Mouse (Mus musculus) stomach, postnatal 0 days (tissue): ENCODE measurements around the gene Trdmt1. TPM values are rescaled to one million over a fixed set of nuclear protein-coding genes. Genes with fewer than 3 reads are reported as not detected.

Experiments used
- ATAC-seq: fragments of 200-750 bp; cut with Nextera tagmentation; 2 replicates; pipeline ENCODE4 v1.8.0; 2017; ENCODE audit not compliant: low FRiP score, low TSS enrichment
- DNase-seq: peaks from one replicate; pipeline ENCODE4 v3.0.0-alpha.2; 2016; ENCODE audit warnings: low spot score
- H3K27ac ChIP-seq: fragments of 300-500 bp; sonication (generic); replicated peaks from 2 replicates; pipeline ENCODE4 v1.5.1; 2014; ENCODE audit warnings: mild to moderate bottlenecking, control low read depth
- H3K27me3 ChIP-seq: fragments of 300-500 bp; sonication (generic); 2 replicates; pipeline ENCODE4 v1.6.1; 2014; ENCODE audit warnings: low read length; ENCODE audit not compliant: control insufficient read depth, insufficient read depth
- H3K36me3 ChIP-seq: fragments of 300-500 bp; sonication (generic); 2 replicates; pipeline ENCODE4 v1.6.1; 2014; ENCODE audit warnings: low read length, mixed read lengths; ENCODE audit not compliant: control insufficient read depth, insufficient read depth
- H3K4me1 ChIP-seq: fragments of 300-500 bp; sonication (generic); replicated peaks from 2 replicates; pipeline ENCODE4 v1.6.1; 2014; ENCODE audit warnings: antibody characterized with exemption; ENCODE audit not compliant: control insufficient read depth, insufficient read depth
- H3K4me2 ChIP-seq: fragments of 300-500 bp; sonication (generic); replicated peaks from 2 replicates; pipeline ENCODE4 v1.6.1; 2014; ENCODE audit warnings: low read depth, mild to moderate bottlenecking, control low read depth, moderate library complexity
- H3K4me3 ChIP-seq: fragments of 300-500 bp; sonication (generic); 2 replicates; pipeline ENCODE4 v1.5.1; 2014; ENCODE audit warnings: low read depth, low read length, control low read depth
- H3K9ac ChIP-seq: fragments of 300-500 bp; sonication (generic); 2 replicates; pipeline ENCODE4 v1.6.1; 2014; ENCODE audit warnings: mild to moderate bottlenecking, low read length, control low read depth, mixed read lengths
- H3K9me3 ChIP-seq: fragments of 300-500 bp; sonication (generic); 2 replicates; pipeline ENCODE4 v1.6.1; 2016; ENCODE audit warnings: low read length; ENCODE audit not compliant: control insufficient read depth
- CTCF ChIP-seq: IDR thresholded peaks from 2 replicates; pipeline ENCODE4 v1.5.1; 2016; ENCODE audit warnings: antibody characterized with exemption, low read depth, mild to moderate bottlenecking, moderate library complexity
- EP300 ChIP-seq: optimal IDR thresholded peaks from 2 replicates; pipeline ENCODE3; 2016; ENCODE audit warnings: antibody characterized with exemption
- WGBS: fragments of 180-500 bp; shearing (Covaris S2); extraction: QIAGEN DNeasy Blood & Tissue Kit; methylation state at CpG from one replicate; pipeline ENCODE4 v1.1.7; 2014; 5-methylcytosine and 5-hydroxymethylcytosine counted together
- polyA plus RNA-seq: library from polyadenylated mRNA; unstranded; fragments of >200 nt; fragmentation: Nextera tagmentation; extraction: Ambion mirVana; gene quantifications from 2 replicates; pipeline ENCODE4 v1.2.1, GENCODE M21; 2015

Gene Trdmt1
- polyA plus RNA-seq, 1 experiment from 2014 or later, result 6.9 TPM

GRCm38 (mm10) chr2:13553966-13554365 lies 9.5 kb upstream of the Trdmt1 start:
- Histone ChIP-seq H3K27me3 (no peaks in the 10 kb centered on the region), H3K27ac (no peak overlapping the region), H3K9me3 (no peaks in the 10 kb centered on the region), H3K9ac (no peak overlapping the region), H3K4me1 (no peaks in the 10 kb centered on the region), H3K36me3 (no peaks in the 10 kb centered on the region), H3K4me2 (no peak overlapping the region), H3K4me3 (no peak overlapping the region)
- TF ChIP-seq CTCF (no peak), EP300 (no peak)
- ATAC-seq (no peak), DNase-seq (no peak)
- WGBS, result 36% methylated on average over 2 of the region's 2 CpGs

GRCm38 (mm10) chr2:13548749-13549148 lies 4.3 kb upstream of the Trdmt1 start:
- TF ChIP-seq EP300, result no peak
- no peak for TF ChIP-seq CTCF
- H3K36me3 ChIP-seq, result no peaks in the 10 kb centered on the region
- no peaks in the 10 kb centered on the region for H3K9me3 ChIP-seq
- no peak overlapping the region for H3K4me2 ChIP-seq
- H3K27ac ChIP-seq, result no peak overlapping the region
- H3K4me3 ChIP-seq, result no peak overlapping the region
- no peaks in the 10 kb centered on the region for H3K4me1 ChIP-seq
- H3K27me3 ChIP-seq, result no peaks in the 10 kb centered on the region
- H3K9ac ChIP-seq, result no peak overlapping the region
- DNase-seq, result no peak
- WGBS, result 44% methylated on average over 3 of the region's 3 CpGs
- no peak for ATAC-seq

- Histone ChIP-seq H3K4me1 (no peaks in the 10 kb centered on the region), H3K9ac (peak overlapping the region; percentile 78), H3K4me3 (peak overlapping the region; percentile 61), H3K36me3 (no peaks in the 10 kb centered on the region), H3K27ac (peak overlapping the region; percentile 94), H3K27me3 (no peaks in the 10 kb centered on the region), H3K4me2 (peak overlapping the region; percentile 50), H3K9me3 (no peaks in the 10 kb centered on the region)
- 16% methylated on average over 8 of the region's 8 CpGs for WGBS
- ATAC-seq, result 0 out of 2 replicates have a peak, but pooled peaks have one; percentile 16
- no peak for DNase-seq
- TF ChIP-seq EP300, result no peak
- TF ChIP-seq CTCF, result no peak
Measured at GRCm38 (mm10) chr2:13543519-13544124, 846 bp downstream of the Trdmt1 start.

- H3K27me3 ChIP-seq, result no peaks in the 10 kb centered on the region
- WGBS, result 82% methylated on average over 1 of the region's 1 CpGs
- no peaks in the 10 kb centered on the region for H3K36me3 ChIP-seq
- peaks cover 2% of the 10 kb centered on the region; the same call in 1 of the 2 replicates for H3K4me1 ChIP-seq
- H3K4me2 ChIP-seq, result no peak overlapping the region
- H3K27ac ChIP-seq, result no peak overlapping the region
- H3K9ac ChIP-seq, result no peak overlapping the region
- DNase-seq (no peak), ATAC-seq (no peak)
- no peaks in the 10 kb centered on the region for H3K9me3 ChIP-seq
- H3K4me3 ChIP-seq, result no peak overlapping the region
- TF ChIP-seq EP300, result no peak
- TF ChIP-seq CTCF, result no peak
Measured at GRCm38 (mm10) chr2:13539860-13540259, 4.6 kb downstream of the Trdmt1 start.

GRCm38 (mm10) chr2:13538704-13539377 lies 5.6 kb downstream of the Trdmt1 start:
- DNase-seq (no peak), ATAC-seq (no peak)
- H3K9ac ChIP-seq, result no peak overlapping the region
- H3K9me3 ChIP-seq, result no peaks in the 10 kb centered on the region
- H3K4me2 ChIP-seq, result no peak overlapping the region
- no peak overlapping the region for H3K4me3 ChIP-seq
- WGBS, result 55% methylated on average over 6 of the region's 6 CpGs
- no peak overlapping the region for H3K27ac ChIP-seq
- TF ChIP-seq CTCF, result no peak
- TF ChIP-seq EP300, result no peak
- no peaks in the 10 kb centered on the region for H3K36me3 ChIP-seq
- H3K27me3 ChIP-seq, result no peaks in the 10 kb centered on the region
- H3K4me1 ChIP-seq, result peaks cover 2% of the 10 kb centered on the region; the same call in 1 of the 2 replicates

GRCm38 (mm10) chr2:13538258-13538657 lies 6.2 kb downstream of the Trdmt1 start:
- H3K4me2 ChIP-seq, result no peak overlapping the region

More at GRCm38 (mm10) chr2:13538258-13538657, 6.2 kb downstream of the Trdmt1 start:
- Histone ChIP-seq H3K9me3 (no peaks in the 10 kb centered on the region), H3K36me3 (no peaks in the 10 kb centered on the region), H3K9ac (no peak overlapping the region), H3K27ac (no peak overlapping the region), H3K4me3 (no peak overlapping the region), H3K4me1 (peaks cover 2% of the 10 kb centered on the region; the same call in 1 of the 2 replicates), H3K27me3 (no peaks in the 10 kb centered on the region)
- ATAC-seq, result no peak
- TF ChIP-seq EP300 (no peak), CTCF (no peak)
- WGBS, result 91% methylated on average over 2 of the region's 2 CpGs
- DNase-seq, result no peak
